Mouse (Mus musculus) hindbrain, postnatal 0 days (tissue): ENCODE data around the gene Gm6408. TPM values are rescaled to one million over a fixed set of nuclear protein-coding genes. Genes with fewer than 3 reads are reported as not detected.
"Not testable (repeated sequence)": the region's sequence is repeated elsewhere in the genome, so short reads cannot be mapped to it uniquely, and the experiment has no call there.

Experiments used
- ATAC-seq: fragments of 200-750 bp; cut with Nextera tagmentation; 2 replicates; pipeline ENCODE4 v1.8.0; 2017; ENCODE audit warnings: mild to moderate bottlenecking, moderate TSS enrichment, moderate library complexity
- DNase-seq: peaks from one replicate; pipeline ENCODE4 v3.0.0-alpha.2; 2015; ENCODE audit warnings: low spot score
- H3K27ac ChIP-seq: fragments of 300-500 bp; sonication (generic); 2 replicates; pipeline ENCODE4 v1.5.1; 2014; ENCODE audit warnings: mild to moderate bottlenecking
- H3K27me3 ChIP-seq: fragments of 300-500 bp; sonication (generic); 2 replicates; pipeline ENCODE4 v1.6.1; 2014; ENCODE audit warnings: low read length, mixed read lengths; ENCODE audit not compliant: insufficient read depth
- H3K36me3 ChIP-seq: fragments of 300-500 bp; sonication (generic); 2 replicates; pipeline ENCODE4 v1.6.1; 2014; ENCODE audit warnings: low read length, mixed read lengths; ENCODE audit not compliant: insufficient read depth
- H3K4me1 ChIP-seq: fragments of 300-500 bp; sonication (generic); 2 replicates; pipeline ENCODE4 v1.6.1; 2014; ENCODE audit warnings: antibody characterized with exemption, low read length, mixed read lengths; ENCODE audit not compliant: insufficient read depth
- H3K4me2 ChIP-seq: fragments of 300-500 bp; sonication (generic); 2 replicates; pipeline ENCODE4 v1.6.1; 2014; ENCODE audit warnings: low read depth, mild to moderate bottlenecking, low read length, moderate library complexity, mixed read lengths
- H3K4me3 ChIP-seq: fragments of 300-500 bp; sonication (generic); 2 replicates; pipeline ENCODE4 v1.5.1; 2014; ENCODE audit warnings: low read length
- H3K9ac ChIP-seq: fragments of 300-500 bp; sonication (generic); replicated peaks from 2 replicates; pipeline ENCODE4 v1.6.1; 2014; ENCODE audit warnings: mild to moderate bottlenecking, low read length, moderate library complexity, mixed read lengths
- H3K9me3 ChIP-seq: fragments of 300-500 bp; sonication (generic); 2 replicates; pipeline ENCODE4 v1.6.1; 2016; ENCODE audit warnings: low read length, mixed read lengths
- CTCF ChIP-seq: IDR thresholded peaks from 2 replicates; pipeline ENCODE4 v1.5.1; 2016; ENCODE audit warnings: antibody characterized with exemption, control low read depth, low read depth
- WGBS: fragments of 180-500 bp; shearing (Covaris S2); extraction: QIAGEN DNeasy Blood & Tissue Kit; methylation state at CpG from one replicate; pipeline ENCODE4 v1.1.7; 2014; 5-methylcytosine and 5-hydroxymethylcytosine counted together
- polyA plus RNA-seq: library from polyadenylated mRNA; unstranded; fragments of >200 nt; fragmentation: Nextera tagmentation; extraction: Ambion mirVana; gene quantifications from 2 replicates; pipeline ENCODE4 v1.2.1, GENCODE M21; 2015
- total RNA-seq: library from RNA; depleted of rRNA; stranded (reverse); fragments of >200 nt; gene quantifications from 2 replicates; pipeline ENCODE4 v1.2.3, GENCODE M21; 2014

Gene Gm6408
- total and polyA plus RNA-seq, 2 experiments from 2014 or later: 0.63 TPM; not detected in 1

DNA sequence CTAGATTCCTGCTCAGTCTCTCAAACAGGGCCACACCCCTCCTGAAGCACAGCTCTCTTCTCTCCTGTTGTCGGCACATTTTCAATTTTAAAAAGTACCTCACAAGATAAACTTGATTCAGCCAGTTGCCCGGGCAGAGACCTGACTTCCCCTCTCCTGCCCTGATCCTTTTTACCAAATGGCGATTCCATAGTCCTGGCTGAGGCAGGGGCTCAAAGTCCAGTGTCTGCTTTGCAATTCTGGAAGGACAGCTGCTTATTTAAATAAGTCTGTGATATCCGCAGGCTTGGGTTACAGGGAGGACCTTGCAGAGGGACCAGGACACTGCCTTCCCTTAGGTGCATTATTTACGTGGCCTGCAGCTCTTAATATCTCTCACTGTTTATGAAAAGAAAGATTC lies 10.5 kb upstream of the Gm6408 start:
- Histone ChIP-seq H3K27me3 (no peaks in the 10 kb centered on the region), H3K27ac (no peak overlapping the region), H3K4me2 (no peak overlapping the region), H3K4me1 (no peaks in the 10 kb centered on the region), H3K9ac (no peak overlapping the region), H3K9me3 (no peaks in the 10 kb centered on the region), H3K36me3 (peaks cover 21% of the 10 kb centered on the region; the same call in 1 of the 2 replicates), H3K4me3 (no peak overlapping the region)
- no peak for TF ChIP-seq CTCF
- WGBS: 90% methylated on average over 5 of the region's 5 CpGs
- DNase-seq: no peak
- no peak for ATAC-seq

GRCm38 (mm10) chr5:146471821-146472220 lies 9.9 kb upstream of the Gm6408 start:
- DNase-seq: no peak
- Histone ChIP-seq H3K9ac (no peak overlapping the region), H3K4me1 (no peaks in the 10 kb centered on the region), H3K4me3 (no peak overlapping the region), H3K27me3 (no peaks in the 10 kb centered on the region), H3K4me2 (no peak overlapping the region), H3K9me3 (no peaks in the 10 kb centered on the region), H3K36me3 (peaks cover 19% of the 10 kb centered on the region; the same call in 1 of the 2 replicates), H3K27ac (no peak overlapping the region)
- whole genome bisulfite sequencing: 94% methylated on average over 12 of the region's 12 CpGs
- TF ChIP-seq CTCF: no peak
- no peak for ATAC-seq

DNA sequence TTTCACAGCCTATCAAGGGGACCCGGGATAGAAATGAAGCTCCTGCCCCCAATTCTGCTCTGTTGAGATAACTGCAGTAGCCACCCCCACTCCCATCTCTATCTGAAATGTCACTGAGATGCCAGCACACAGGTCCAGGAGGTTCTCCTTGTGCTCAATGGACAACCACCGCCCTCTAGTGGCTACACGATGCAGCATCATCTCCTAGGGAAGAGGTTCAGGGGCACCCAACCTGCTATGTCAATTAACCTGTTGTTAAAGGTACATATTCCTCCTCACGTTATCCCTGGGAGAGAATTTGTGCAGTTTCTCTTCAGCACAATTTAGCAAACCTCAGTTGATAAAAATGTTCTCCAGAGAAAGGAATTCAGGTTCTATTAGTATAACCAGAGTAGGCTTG lies 2.2 kb upstream of the Gm6408 start:
- H3K27me3 ChIP-seq, H3K4me2 ChIP-seq, H3K4me3 ChIP-seq, H3K9ac ChIP-seq, H3K27ac ChIP-seq, H3K9me3 ChIP-seq, ATAC-seq, H3K36me3 ChIP-seq, H3K4me1 ChIP-seq, DNase-seq: not testable (repeated sequence)
- peak; percentile 75 for TF ChIP-seq CTCF
- 8% methylated on average over 4 of the region's 4 CpGs for WGBS

DNA sequence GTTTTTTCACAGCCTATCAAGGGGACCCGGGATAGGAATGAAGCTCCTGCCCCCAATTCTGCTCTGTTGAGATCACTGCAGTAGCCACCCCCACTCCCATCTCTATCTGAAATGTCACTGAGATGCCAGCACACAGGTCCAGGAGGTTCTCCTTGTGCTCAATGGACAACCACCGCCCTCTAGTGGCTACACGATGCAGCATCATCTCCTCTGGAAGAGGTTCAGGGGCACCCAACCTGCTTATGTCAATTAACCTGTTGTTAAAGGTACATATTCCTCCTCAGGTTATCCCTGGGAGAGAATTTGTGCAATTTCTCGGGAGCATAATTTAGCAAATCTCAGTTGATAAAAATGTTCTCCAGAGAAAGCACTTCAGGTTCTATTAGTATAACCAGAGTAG lies 7.2 kb downstream of the Gm6408 start:
- H3K4me2 ChIP-seq, H3K9me3 ChIP-seq, H3K27ac ChIP-seq, H3K4me3 ChIP-seq, H3K9ac ChIP-seq, H3K27me3 ChIP-seq, H3K4me1 ChIP-seq, ATAC-seq, H3K36me3 ChIP-seq: not testable (repeated sequence)
- TF ChIP-seq CTCF: peak; percentile 60
- peak; percentile 28 for DNase-seq
- WGBS: 15% methylated on average over 3 of the region's 4 CpGs

DNA sequence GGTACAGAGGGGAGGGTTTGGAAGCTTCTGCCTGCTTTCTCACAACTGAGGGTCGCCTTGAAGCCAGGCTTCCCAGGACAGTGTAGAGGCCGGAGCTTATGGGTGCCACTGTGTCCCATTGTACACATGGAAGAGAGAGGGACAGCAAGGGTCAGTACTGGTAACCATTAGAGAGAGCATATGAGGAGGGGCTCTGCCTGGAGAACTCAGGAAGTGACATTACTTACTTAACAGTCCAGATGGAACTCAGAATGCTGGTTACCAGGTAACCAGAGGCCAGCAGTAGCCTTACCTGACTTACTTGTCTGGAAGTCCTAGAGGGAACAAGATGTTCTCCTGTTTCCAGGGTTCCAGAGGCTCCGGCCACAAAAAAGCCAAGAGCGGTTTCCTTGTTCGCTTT lies 9.3 kb downstream of the Gm6408 start, which contains the start of gene Gm6370:
TSS of gene Gm6370 (plus strand) at position 301 of the 400 bp plus-strand sequence.
- not testable (repeated sequence) for H3K4me3 ChIP-seq, H3K9ac ChIP-seq, DNase-seq, H3K27me3 ChIP-seq, H3K36me3 ChIP-seq, H3K9me3 ChIP-seq, H3K4me2 ChIP-seq, ATAC-seq, H3K27ac ChIP-seq, H3K4me1 ChIP-seq
- WGBS: no CpG with 5 or more reads among the region's 5 CpGs

DNA sequence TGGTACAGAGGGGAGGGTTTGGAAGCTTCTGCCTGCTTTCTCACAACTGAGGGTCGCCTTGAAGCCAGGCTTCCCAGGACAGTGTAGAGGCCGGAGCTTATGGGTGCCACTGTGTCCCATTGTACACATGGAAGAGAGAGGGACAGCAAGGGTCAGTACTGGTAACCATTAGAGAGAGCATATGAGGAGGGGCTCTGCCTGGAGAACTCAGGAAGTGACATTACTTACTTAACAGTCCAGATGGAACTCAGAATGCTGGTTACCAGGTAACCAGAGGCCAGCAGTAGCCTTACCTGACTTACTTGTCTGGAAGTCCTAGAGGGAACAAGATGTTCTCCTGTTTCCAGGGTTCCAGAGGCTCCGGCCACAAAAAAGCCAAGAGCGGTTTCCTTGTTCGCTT lies 20.3 kb downstream of the Gm6408 start, which contains the start of gene 4930449I24Rik:
TSS of gene 4930449I24Rik (plus strand) at position 301 of the 400 bp plus-strand sequence.
- H3K4me3 ChIP-seq, H3K36me3 ChIP-seq, H3K4me1 ChIP-seq, ATAC-seq, H3K4me2 ChIP-seq, H3K27ac ChIP-seq, DNase-seq, H3K27me3 ChIP-seq, H3K9me3 ChIP-seq, H3K9ac ChIP-seq: not testable (repeated sequence)
- no CpG with 5 or more reads among the region's 5 CpGs for WGBS

- not testable (repeated sequence) for H3K4me3 ChIP-seq, H3K9ac ChIP-seq, DNase-seq, H3K9me3 ChIP-seq, H3K27ac ChIP-seq, H3K4me1 ChIP-seq, H3K36me3 ChIP-seq, H3K4me2 ChIP-seq, H3K27me3 ChIP-seq, ATAC-seq
- WGBS: no CpG with 5 or more reads among the region's 5 CpGs
These were observed 32.1 kb downstream of the Gm6408 start, which contains the start of gene Gm3402 for GRCm38 (mm10) chr5:146513823-146514222. Gm3402 (plus strand) TSS chr5:146514123.

GRCm38 (mm10) chr5:146525501-146525900 lies 43.7 kb downstream of the Gm6408 start, which contains the start of gene Gm3404:
Gm3404 (plus strand) TSS chr5:146525801.
- ATAC-seq, H3K36me3 ChIP-seq, H3K9me3 ChIP-seq, H3K4me1 ChIP-seq, H3K4me2 ChIP-seq, H3K27ac ChIP-seq, H3K4me3 ChIP-seq, H3K27me3 ChIP-seq, H3K9ac ChIP-seq, DNase-seq: not testable (repeated sequence)
- WGBS: 100% methylated on average over 1 of the region's 3 CpGs
